Mouse (Mus musculus) erythroid progenitor cell, adult 5-6 weeks (primary cell): ENCODE results near the gene Alg12. TPM values are rescaled to one million over a fixed set of nuclear protein-coding genes. Genes with fewer than 3 reads are reported as not detected.
"Not testable (repeated sequence)": the region's sequence is repeated elsewhere in the genome, so short reads cannot be mapped to it uniquely, and the experiment has no call there.

Experiments used
- ATAC-seq: replicated peaks from 2 replicates; pipeline ENCODE4 v1.8.0; 2016; ENCODE audit warnings: moderate number of reproducible peaks, mild to moderate bottlenecking, moderate TSS enrichment, inconsistent platforms; ENCODE audit not compliant: poor library complexity, low FRiP score, severe bottlenecking
- total RNA-seq, 2 experiments: library from RNA; stranded (forward) in 1 of 2; stranded (reverse) in 1 of 2; fragments of 150-400 nt in 1 of 2; fragments of 186-747, 209-891 nt in 1 of 2; gene quantifications; 2 replicates each; pipeline versions ENCODE4 v1.2.3 to v1.2.4; 2015 to 2017; ENCODE audit warnings: low replicate concordance in 2 of 2

Alg12 gene
- total RNA-seq, 2 experiments from 2014 or later: 1.2 to 5.0 TPM

GRCm38 (mm10) chr15:88836571-88836970 lies 17.5 kb upstream of the Alg12 start:
- ATAC-seq: no peak

- ATAC-seq: no peak
Measured at GRCm38 (mm10) chr15:88836031-88836430, 16.9 kb upstream of the Alg12 start.

DNA sequence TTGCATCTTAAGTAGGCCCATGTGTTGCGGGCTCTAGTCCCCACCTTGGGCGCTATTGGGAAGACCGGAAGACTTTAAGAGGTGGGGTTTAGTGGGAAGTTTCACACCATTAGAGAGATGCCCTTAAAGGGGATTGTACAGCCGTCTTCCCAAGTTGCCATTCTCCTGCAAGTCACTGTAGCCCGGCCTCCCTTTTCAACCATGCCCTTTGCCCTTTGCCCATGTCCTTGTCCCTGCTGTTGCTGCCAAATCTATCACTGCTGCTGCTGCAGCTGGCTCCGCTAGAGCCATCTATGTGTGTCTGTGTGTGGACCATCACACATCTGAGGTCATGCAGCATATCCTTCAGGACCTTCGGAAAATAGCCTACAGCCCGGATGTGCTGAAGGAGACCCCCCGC lies 13.4 kb upstream of the Alg12 start:
- ATAC-seq: no peak

DNA sequence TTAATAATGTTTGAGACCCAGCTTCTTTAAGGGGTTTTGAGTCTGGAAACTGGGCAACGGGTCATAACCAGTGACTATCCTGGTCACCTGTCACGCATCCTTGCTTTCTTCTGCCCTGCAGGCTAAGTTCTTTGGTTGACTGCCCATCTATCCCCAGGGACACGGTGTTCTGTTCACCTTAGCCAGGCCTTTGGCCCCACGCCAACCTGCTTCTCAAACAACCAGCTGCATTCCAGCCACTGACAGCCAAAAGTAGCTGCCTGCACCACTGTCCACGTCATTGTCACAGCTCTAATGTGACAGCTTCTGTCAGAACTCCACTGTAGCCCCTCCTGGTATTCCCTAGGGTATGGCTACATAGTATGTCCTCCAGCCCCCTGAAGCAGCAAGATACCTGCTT lies 12.4 kb upstream of the Alg12 start:
- ATAC-seq: no peak

- ATAC-seq: no peak
Measured at GRCm38 (mm10) chr15:88830696-88831095, 11.6 kb upstream of the Alg12 start.

DNA sequence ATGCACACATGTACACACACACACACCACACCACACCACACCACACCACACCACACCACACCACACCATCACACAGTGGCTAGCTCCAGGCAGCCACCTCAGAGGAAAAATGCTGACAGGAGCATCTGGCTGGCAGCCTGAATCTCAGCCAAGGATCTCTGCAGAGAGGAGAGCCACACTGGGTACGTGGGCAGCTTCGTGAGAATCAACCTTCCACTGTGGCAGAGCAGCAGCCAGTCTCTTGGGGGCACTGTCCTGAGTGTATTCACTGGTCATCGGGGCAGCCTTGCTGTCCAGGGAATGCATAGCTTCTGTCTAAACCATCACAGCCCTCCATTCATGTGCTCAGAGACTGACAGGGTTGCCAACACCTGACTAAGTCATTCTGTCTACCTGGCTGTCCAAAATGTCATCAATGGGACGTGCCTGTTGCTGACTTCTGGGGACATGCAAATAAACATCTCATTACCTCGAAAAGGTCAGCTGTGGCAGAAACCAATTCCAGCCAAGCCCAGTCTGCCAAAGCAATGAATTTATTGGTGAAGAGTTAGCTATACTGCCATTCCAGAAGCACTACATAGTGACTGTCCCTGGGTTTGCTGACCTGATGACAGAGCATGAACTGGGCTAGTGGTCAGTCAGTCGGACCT lies 10.8 kb upstream of the Alg12 start:
- no peak for ATAC-seq

DNA sequence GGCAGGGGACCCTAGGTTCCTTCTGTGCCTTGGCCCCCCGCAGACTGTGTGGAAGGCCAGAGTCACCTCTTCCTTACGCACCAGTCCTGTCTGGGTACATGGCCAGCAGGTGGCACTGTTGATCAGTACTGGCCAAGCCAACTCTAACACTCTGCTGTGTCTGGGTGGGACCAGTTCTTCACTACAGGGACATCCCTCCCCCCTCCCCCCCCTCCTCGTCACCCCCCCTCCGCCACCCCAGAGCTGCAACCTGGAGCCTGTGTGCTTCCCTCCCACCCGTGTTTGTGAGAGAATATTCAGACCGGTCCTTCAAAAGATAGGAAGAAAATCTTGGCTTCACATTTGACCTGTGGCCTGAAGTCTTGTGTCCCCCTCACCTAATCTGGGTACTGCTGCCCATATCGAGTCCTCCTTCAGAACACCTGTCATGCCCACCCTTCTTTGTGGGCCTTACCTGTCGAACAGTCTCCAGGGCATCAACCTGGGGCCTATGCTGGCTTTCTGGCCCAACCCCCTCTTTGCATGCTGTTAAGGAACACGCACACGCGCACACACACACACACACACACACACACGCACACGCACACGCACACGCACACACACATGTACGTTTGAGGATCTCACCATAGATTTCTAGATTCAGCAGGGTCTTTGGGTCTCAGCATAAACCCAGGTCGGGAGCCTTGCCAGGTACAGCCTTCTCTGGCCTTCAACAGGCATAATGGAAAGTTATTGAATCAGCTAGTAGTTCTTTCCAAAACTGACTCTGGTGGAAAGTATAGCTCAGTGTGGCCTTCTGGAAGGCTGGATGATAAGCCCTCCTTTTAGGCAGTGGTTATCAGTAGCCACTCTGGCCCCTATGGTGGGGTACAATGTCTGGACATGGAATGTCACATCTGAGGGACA lies 9.9 kb upstream of the Alg12 start:
- ATAC-seq: peak; percentile 78

DNA sequence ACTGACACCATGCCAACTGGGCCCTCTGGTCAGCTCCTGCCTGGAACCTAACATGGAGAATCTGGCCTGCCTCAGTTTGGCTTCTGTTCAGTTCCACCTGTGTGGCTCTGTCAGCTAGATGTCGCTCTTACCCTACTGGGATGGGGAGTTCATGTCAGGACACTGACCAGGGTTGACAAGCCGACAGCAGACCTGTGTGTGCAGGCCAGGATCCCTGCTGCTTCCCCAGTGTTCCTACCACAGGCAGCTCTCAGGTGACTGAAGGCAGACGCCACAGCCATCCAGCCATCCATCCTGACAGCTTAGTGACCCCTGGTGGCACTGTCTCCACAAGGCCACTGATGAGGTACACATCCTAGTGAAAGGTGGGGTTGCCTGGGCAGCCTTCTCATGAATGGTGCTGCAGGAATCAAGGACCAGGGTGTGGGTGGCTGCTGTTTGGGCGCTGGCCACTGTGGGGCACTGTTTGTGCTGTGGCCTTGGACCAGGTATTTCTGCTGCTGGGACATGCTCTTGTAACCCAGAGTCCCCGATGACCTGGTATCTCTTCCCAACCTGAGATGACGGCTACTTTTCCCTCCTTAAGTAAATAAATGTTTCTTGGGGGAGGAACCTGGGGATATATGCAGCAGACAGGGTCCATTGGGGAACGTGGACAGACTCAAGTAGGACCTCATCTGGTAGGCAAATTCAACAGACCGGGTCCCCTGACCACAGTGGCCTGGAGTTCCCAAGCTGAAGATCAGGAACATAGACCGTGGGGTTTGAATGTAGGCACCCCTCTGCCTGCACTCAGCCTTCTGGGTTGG lies 9.1 kb upstream of the Alg12 start:
- ATAC-seq: peak; percentile 76

GRCm38 (mm10) chr15:88827466-88827865 lies 8.3 kb upstream of the Alg12 start:
- no peak for ATAC-seq

GRCm38 (mm10) chr15:88823376-88823775 lies 4.3 kb upstream of the Alg12 start:
- no peak for ATAC-seq

- no peak for ATAC-seq
Measured at GRCm38 (mm10) chr15:88822513-88822912, 3.4 kb upstream of the Alg12 start.

GRCm38 (mm10) chr15:88821403-88821802 lies 2.3 kb upstream of the Alg12 start:
- ATAC-seq: no peak

GRCm38 (mm10) chr15:88819906-88820303 lies 787 bp upstream of the Alg12 start:
- no peak for ATAC-seq

DNA sequence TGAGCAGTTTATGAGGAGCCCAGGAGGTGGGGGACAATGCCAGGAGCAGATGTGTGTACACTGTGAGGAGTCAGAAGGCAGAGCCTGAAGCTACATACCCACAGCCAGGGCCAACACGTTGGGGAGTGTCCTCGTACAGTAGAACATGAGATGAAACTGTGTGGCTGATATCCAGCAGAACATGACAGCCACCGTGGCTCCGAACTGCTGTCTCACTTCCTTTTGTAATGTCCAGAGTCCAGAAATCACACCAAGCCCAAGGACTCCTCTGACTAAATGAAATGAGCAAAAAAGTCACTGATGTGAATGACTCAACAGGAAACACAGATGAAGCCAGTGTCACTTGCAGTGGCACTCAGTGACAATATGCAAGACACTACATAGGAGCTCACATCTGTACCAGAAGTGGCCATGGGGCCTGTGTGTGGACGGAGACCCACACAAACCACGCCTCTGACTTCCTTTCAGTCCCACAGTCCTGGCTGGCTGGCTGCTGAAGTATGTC lies 3.9 kb downstream of the Alg12 start:
- no peak for ATAC-seq

GRCm38 (mm10) chr15:88814411-88815047 lies 4.6 kb downstream of the Alg12 start:
- ATAC-seq: no peak

DNA sequence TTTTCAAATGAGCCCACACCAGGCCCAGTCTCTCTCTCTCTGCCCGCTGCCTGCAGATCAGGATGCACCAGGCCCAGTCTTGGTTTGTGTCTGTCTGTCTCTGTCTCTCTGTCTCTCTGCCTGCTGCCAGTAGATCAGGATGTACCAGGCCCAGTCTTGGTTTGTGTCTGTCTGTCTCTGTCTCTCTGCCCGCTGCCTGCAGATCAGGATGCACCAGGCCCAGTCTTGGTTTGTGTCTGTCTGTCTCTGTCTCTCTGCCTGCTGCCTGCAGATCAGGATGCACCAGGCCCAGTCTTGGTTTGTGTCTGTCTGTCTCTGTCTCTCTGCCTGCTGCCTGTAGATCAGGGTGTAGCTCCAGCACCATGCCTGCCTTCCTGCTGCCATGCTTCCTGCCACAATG lies 5.2 kb downstream of the Alg12 start:
- ATAC-seq: not testable (repeated sequence)

- no peak for ATAC-seq
Measured at GRCm38 (mm10) chr15:88813262-88813661, 5.9 kb downstream of the Alg12 start.

GRCm38 (mm10) chr15:88810369-88810768 lies 8.7 kb downstream of the Alg12 start:
- ATAC-seq: no peak

GRCm38 (mm10) chr15:88808121-88808520 lies 11.0 kb downstream of the Alg12 start:
- no peak for ATAC-seq

- ATAC-seq: no peak
Measured at GRCm38 (mm10) chr15:88802348-88802747, 16.8 kb downstream of the Alg12 start.
